In genomic region chr14:100281734-100282133, GRCm38 (mm10) we compare ENCODE assay signal across 12 mouse cellular contexts. TPM values are rescaled to one million over a fixed set of nuclear protein-coding genes. Genes with fewer than 3 reads are reported as not detected.
A peak's percentile ranks its signal among the peaks of the same experiment; 100 is the strongest.
DNase-seq lines count a peak whose midpoint lies in the region; ATAC-seq and TF ChIP-seq lines count a peak whose summit lies in the region.
"Had no signal": no experiment of that assay in that cellular context is flagged by ENCODE, and none has a peak within 500 bp of the region (broad histone marks: within the 10 kb centered on the region; RNA-seq: fewer than 3 reads in every experiment).

No protein-coding gene starts in this region.

- no peaks in the 10 kb centered on the region; the same call in 1 of the 2 replicates for H3K36me3 ChIP-seq in liver, adult 2 months (ENCODE audit: control insufficient read depth, insufficient read depth, low read length)
- H3K36me3 ChIP-seq in neural tube, embryonic 13.5 days: no peaks in the 10 kb centered on the region
- H3K36me3 ChIP-seq: heart, embryonic 10.5 days had no signal

- H3K79me2 ChIP-seq in liver, adult 2 months (ENCODE audit: control insufficient read depth, insufficient read depth, low read length): peaks cover 29% of the 10 kb centered on the region

- no peak for TF ChIP-seq POLR2A in liver, adult 2 months (IDR thresholded peaks at IDR 0.05; ENCODE audit: extremely low read depth, insufficient read depth, low read length)

- H3K9me3 ChIP-seq in neural tube, embryonic 13.5 days: no peaks in the 10 kb centered on the region
- H3K9me3 ChIP-seq: heart, embryonic 10.5 days had no signal

- peak overlapping the region; percentile 54; the same call in 1 of the 2 replicates for H3K27ac ChIP-seq in liver, adult 2 months (replicated peaks; ENCODE audit: insufficient read depth, low read depth, low read length)
- no peak overlapping the region for H3K27ac ChIP-seq in neural tube, embryonic 13.5 days (replicated peaks)
- H3K27ac ChIP-seq: heart, embryonic 10.5 days; liver, embryonic 14.5 days had no signal

- no peaks in the 10 kb centered on the region for H3K27me3 ChIP-seq in liver, adult 2 months (ENCODE audit: control insufficient read depth, insufficient read depth, low read length)
- H3K27me3 ChIP-seq in neural tube, embryonic 13.5 days: no peaks in the 10 kb centered on the region

- peaks cover 4% of the 10 kb centered on the region; the same call in 1 of the 2 replicates for H3K4me1 ChIP-seq in liver, adult 2 months (ENCODE audit: control insufficient read depth, insufficient read depth, low read length)
- H3K4me1 ChIP-seq in neural tube, embryonic 13.5 days (replicated peaks): peaks cover 25% of the 10 kb centered on the region

- H3K4me2 ChIP-seq in neural tube, embryonic 13.5 days: peak overlapping the region; percentile 39

- DNase-seq in adrenal gland, postnatal 14 days: peak; percentile 43
- no peak for DNase-seq in adrenal gland, adult 8-10 months
- peak; percentile 82 for DNase-seq in liver, adult 2 months (ENCODE audit: extremely low read depth, low read depth, low spot score)
- DNase-seq in liver: no peak
- DNase-seq in kidney, postnatal 36 days: peak; percentile 34 to 40
- no peak for DNase-seq in cerebellum, adult 18-20 months
- DNase-seq in right cerebral cortex, postnatal 25 days: no peak
- DNase-seq: thymus, adult 18-20 months had no signal

- ATAC-seq in neural tube, embryonic 13.5 days (ENCODE audit: low read depth): no peak
- ATAC-seq: Patski had no signal

- H3K9ac ChIP-seq in liver, adult 2 months (ENCODE audit: low read depth, low read length): no peak overlapping the region
- no peak overlapping the region for H3K9ac ChIP-seq in neural tube, embryonic 13.5 days
- H3K9ac ChIP-seq: liver, embryonic 14.5 days had no signal

- H3K4me3 ChIP-seq in liver, adult 2 months (ENCODE audit: insufficient read depth, low read depth, low read length): no peak overlapping the region
- no peak overlapping the region; the same call in 1 of the 2 replicates for H3K4me3 ChIP-seq in neural tube, embryonic 13.5 days

- 21% methylated on average over 3 of the region's 3 CpGs for WGBS in liver, adult 2 months
- WGBS in neural tube, embryonic 13.5 days: 64% methylated on average over 3 of the region's 3 CpGs

- TF ChIP-seq CTCF in liver, adult 2 months (IDR thresholded peaks at IDR 0.05; ENCODE audit: low read depth, low read length): no peak

RNA-seq across cellular contexts. Expression of gene Klf12, which starts 2.7 kb away (rescaled TPM):
- total RNA-seq in adrenal gland, postnatal 14 days (2021): 16.9 and 23.0 TPM in 2 replicates
- 10 to 100 TPM; 23.8 to 38.4 (median 26.1) TPM for total RNA-seq in adrenal gland, adult 8-10 months (2022)
- total RNA-seq in liver, adult 2 months (2014; rRNA removed): 25.8 and 29.2 TPM in 2 replicates
- 17.9 and 20.7 TPM in 2 replicates for polyA plus RNA-seq in liver, adult 2 months (2012; rRNA removed)
- polyA plus RNA-seq in neural tube, embryonic 13.5 days (2015; fragmentation: Nextera tagmentation; extraction: Ambion mirVana): 44.4 and 48.1 TPM in 2 replicates

Comparison
In these comparisons a context has a peak if more than half of its experiments do, and no peak if none do; other contexts are left out.
1. DNase-seq: peak in adrenal gland, postnatal 14 days (single experiment), liver, adult 2 months (single experiment) and kidney, postnatal 36 days (2 of 2); none in adrenal gland, adult 8-10 months (single experiment), liver (single experiment), cerebellum, adult 18-20 months (0 of 2) and right cerebral cortex, postnatal 25 days (single experiment).